In genomic region chr1:180987759-180988158, GRCm38 (mm10) we compare ENCODE assay signal across 8 mouse cellular contexts. TPM values are rescaled to one million over a fixed set of nuclear protein-coding genes. Genes with fewer than 3 reads are reported as not detected.
DNase-seq lines count a peak whose midpoint lies in the region; ATAC-seq and TF ChIP-seq lines count a peak whose summit lies in the region.

No protein-coding gene starts in this region.

- intact Hi-C loops in heart, postnatal 14 days (cut with DNase I) = loop anchor here (1.0 to 5.0 kb wide), 2 partner anchors 35 to 52 kb away; partner anchors contain the start of gene Ephx1

- TF ChIP-seq POLR2A in ES-Bruce4 (IDR thresholded peaks at IDR 0.05; ENCODE audit: insufficient read depth, low read length) = no peak

- 3% methylated on average over 9 of the region's 9 CpGs for WGBS in embryonic facial prominence, embryonic 13.5 days

- no peak overlapping the region for H3K27ac ChIP-seq in ES-Bruce4 (ENCODE audit: insufficient read depth, low read length)
- no peak overlapping the region for H3K27ac ChIP-seq in embryonic facial prominence, embryonic 13.5 days

- no peak overlapping the region for H3K4me3 ChIP-seq in ES-Bruce4 (ENCODE audit: low read depth, low read length)
- no peak overlapping the region for H3K4me3 ChIP-seq in embryonic facial prominence, embryonic 13.5 days

- peak; percentile 93 for TF ChIP-seq CTCF in ES-Bruce4 (IDR thresholded peaks at IDR 0.05; ENCODE audit: low read depth, low read length)

- H3K4me2 ChIP-seq in embryonic facial prominence, embryonic 13.5 days = peak overlapping the region; percentile 38

- no peak for ATAC-seq in embryonic facial prominence, embryonic 13.5 days (ENCODE audit: insufficient number of reproducible peaks, insufficient read depth, low FRiP score, low TSS enrichment, low read depth)

- no peaks in the 10 kb centered on the region for H3K4me1 ChIP-seq in ES-Bruce4 (ENCODE audit: control insufficient read depth, insufficient read depth, low read length)
- no peaks in the 10 kb centered on the region for H3K4me1 ChIP-seq in embryonic facial prominence, embryonic 13.5 days

- peak; percentile 51 to 54 for DNase-seq in adrenal gland, postnatal 4 days (ENCODE audit: low spot score in 2 of 2)
- peak; percentile 77 to 82 for DNase-seq in heart, postnatal 14 days
- peak; percentile 83 to 85 for DNase-seq in layer of hippocampus, postnatal 10 days (ENCODE audit: low spot score in 2 of 2)
- peak; percentile 73 for DNase-seq in lung, postnatal 25 days (ENCODE audit: low spot score)
- peak; percentile 75 to 88 for DNase-seq in right cerebral cortex, postnatal 10 days (ENCODE audit: low spot score in 2 of 2)
- peak; percentile 80 for DNase-seq in urinary bladder, postnatal 14 days (ENCODE audit: low spot score)

- 0 out of 2 replicates have a peak, but pooled peaks have one; percentile 27 for TF ChIP-seq EP300 in ES-Bruce4 (IDR thresholded peaks at IDR 0.05; ENCODE audit: insufficient read depth, low read depth, low read length)

- H3K27me3 ChIP-seq in ES-Bruce4 (ENCODE audit: control insufficient read depth, insufficient read depth, low read length, poor library complexity, severe bottlenecking) = no peaks in the 10 kb centered on the region
- H3K27me3 ChIP-seq in embryonic facial prominence, embryonic 13.5 days = no peaks in the 10 kb centered on the region

- no peak overlapping the region for H3K9ac ChIP-seq in ES-Bruce4 (ENCODE audit: low read depth, poor library complexity, severe bottlenecking)
- H3K9ac ChIP-seq in embryonic facial prominence, embryonic 13.5 days = peak overlapping the region; percentile 32; the same call in 1 of the 2 replicates

- H3K36me3 ChIP-seq in ES-Bruce4 (ENCODE audit: control insufficient read depth, insufficient read depth, low read length, poor library complexity, severe bottlenecking) = no peaks in the 10 kb centered on the region
- no peaks in the 10 kb centered on the region for H3K36me3 ChIP-seq in embryonic facial prominence, embryonic 13.5 days

- no peaks in the 10 kb centered on the region for H3K9me3 ChIP-seq in ES-Bruce4 (replicated peaks; ENCODE audit: control insufficient read depth, insufficient read depth, low read length, poor library complexity, severe bottlenecking)
- H3K9me3 ChIP-seq in embryonic facial prominence, embryonic 13.5 days = no peaks in the 10 kb centered on the region

RNA-seq across cellular contexts. Expression of gene Ephx1, which starts 32.9 kb away (rescaled TPM):
- 15.1 and 16.9 TPM in 2 replicates for polyA plus RNA-seq in ES-Bruce4 (2011; ENCODE audit: insufficient read depth, insufficient read length, low read depth, missing spikeins)
- total RNA-seq in adrenal gland, postnatal 4 days (2021) = 10 to 100 TPM; 85.8 to 86.5 TPM
- 5.1 and 7.9 TPM in 2 replicates for polyA plus RNA-seq in embryonic facial prominence, embryonic 13.5 days (2015; fragmentation: Nextera tagmentation; extraction: Ambion mirVana)
- total RNA-seq in heart, postnatal 14 days (2021) = 10 to 100 TPM; 20.7 to 25.9 TPM
- 10 to 100 TPM; 14.0 to 16.2 TPM for total RNA-seq in layer of hippocampus, postnatal 10 days (2021)

RNA-seq across cellular contexts. Expression of gene Tmem63a, which starts 45.6 kb away (rescaled TPM):
- 26.9 and 27.7 TPM in 2 replicates for polyA plus RNA-seq in ES-Bruce4 (2011; ENCODE audit: insufficient read depth, insufficient read length, low read depth, missing spikeins)
- 10 to 100 TPM; 32.2 to 33.0 TPM for total RNA-seq in adrenal gland, postnatal 4 days (2021)
- 13.6 and 13.7 TPM in 2 replicates for polyA plus RNA-seq in embryonic facial prominence, embryonic 13.5 days (2015; fragmentation: Nextera tagmentation; extraction: Ambion mirVana)
- 10 to 100 TPM; 14.9 to 15.3 TPM for total RNA-seq in heart, postnatal 14 days (2021)
- 1 to 10 TPM; 3.7 to 3.8 TPM for total RNA-seq in layer of hippocampus, postnatal 10 days (2021)

RNA-seq across cellular contexts. Expression of gene Lefty1, which starts 52.9 kb away (rescaled TPM):
- 53.2 and 60.3 TPM in 2 replicates for polyA plus RNA-seq in ES-Bruce4 (2011; ENCODE audit: insufficient read depth, insufficient read length, low read depth, missing spikeins)
- 1 to 10 TPM; 1.4 to 2.7 TPM for total RNA-seq in adrenal gland, postnatal 4 days (2021)
- polyA plus RNA-seq in embryonic facial prominence, embryonic 13.5 days (2015; fragmentation: Nextera tagmentation; extraction: Ambion mirVana) = 1.6 and 2.1 TPM in 2 replicates
- under 1 TPM; 0.66 to 0.81 TPM for total RNA-seq in heart, postnatal 14 days (2021)
- 1 to 10 TPM; 3.9 to 6.4 TPM for total RNA-seq in layer of hippocampus, postnatal 10 days (2021)
